Mouse (Mus musculus) adipose tissue, adult 10 weeks (tissue): ENCODE measurements around the gene Olfr159. TPM values are rescaled to one million over a fixed set of nuclear protein-coding genes. Genes with fewer than 3 reads are reported as not detected.

ENCODE experiments used
- polyA plus RNA-seq: library from polyadenylated mRNA; stranded (reverse); fragments of 350-450 nt; fragmentation: Illumina TruSeq; extraction: RNeasy Lipid Tissue Mini Kit (QIAGEN cat#74804); gene quantifications from one replicate; pipeline ENCODE4 v1.2.3, GENCODE M21; 2014; ENCODE audit warnings: low read depth, low replicate concordance

Gene Olfr159
- not detected for polyA plus RNA-seq

DNA sequence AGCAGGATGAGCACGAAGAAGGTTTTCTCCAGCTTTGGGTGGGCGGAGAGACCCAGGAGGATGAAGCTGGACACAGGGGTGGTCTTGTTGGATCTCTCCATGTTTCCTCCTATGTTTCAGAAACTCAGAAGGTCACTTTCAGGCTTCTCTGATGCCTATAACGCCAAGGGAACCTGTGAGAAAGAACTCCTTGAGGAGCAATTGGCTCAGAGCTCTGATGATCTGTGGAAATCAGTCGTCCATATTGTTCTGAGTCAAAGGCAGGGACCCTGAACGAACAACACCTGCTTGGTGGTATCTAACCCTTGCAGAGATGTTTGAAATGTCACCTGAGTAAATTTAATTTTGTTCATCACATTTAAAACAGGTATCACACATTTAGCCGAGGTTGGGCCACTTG is at the start of gene Olfr159:
Gene Olfr159 (minus strand): TSS at position 101 of the 400 bp plus-strand sequence.

DNA sequence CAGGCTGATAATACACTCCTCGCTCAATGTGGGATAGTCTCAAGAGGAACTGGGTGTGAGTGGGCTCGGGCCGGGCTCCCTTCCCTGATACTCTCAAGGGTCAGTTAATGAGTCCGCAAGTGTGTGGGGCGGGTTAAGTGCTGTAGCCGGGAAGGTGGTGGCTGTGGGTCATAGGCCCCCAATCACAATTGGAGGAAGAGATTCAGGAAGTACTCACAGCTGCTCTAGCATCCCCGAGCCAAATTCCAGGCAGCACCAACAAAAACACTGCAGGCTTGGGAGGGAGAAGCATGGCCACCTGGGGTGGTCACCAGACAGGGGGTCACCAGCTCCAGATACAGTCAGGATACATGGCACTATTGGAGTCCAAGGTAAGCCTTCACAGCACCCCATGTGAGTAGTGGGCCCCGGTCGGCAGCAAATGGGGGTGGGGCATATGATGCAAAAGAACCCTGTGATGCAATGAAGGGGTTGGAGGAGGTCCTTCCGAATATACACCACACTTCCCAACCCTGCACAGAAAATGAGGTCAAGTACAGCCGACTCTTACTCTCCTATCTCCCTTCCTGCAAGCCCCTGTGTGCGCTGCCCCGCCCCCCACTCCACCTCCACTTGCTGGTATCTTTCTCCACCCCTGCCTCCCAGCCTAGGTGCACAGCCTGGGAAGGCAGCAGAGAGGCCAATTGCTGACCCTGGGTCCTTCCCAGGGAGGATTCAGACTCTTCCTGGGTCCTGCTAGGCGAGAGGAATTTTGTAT is 40.8 kb downstream of the Olfr159 start, which contains the start of gene Spaar:
Gene Spaar (plus strand): TSS at position 241 of the 757 bp plus-strand sequence.

DNA sequence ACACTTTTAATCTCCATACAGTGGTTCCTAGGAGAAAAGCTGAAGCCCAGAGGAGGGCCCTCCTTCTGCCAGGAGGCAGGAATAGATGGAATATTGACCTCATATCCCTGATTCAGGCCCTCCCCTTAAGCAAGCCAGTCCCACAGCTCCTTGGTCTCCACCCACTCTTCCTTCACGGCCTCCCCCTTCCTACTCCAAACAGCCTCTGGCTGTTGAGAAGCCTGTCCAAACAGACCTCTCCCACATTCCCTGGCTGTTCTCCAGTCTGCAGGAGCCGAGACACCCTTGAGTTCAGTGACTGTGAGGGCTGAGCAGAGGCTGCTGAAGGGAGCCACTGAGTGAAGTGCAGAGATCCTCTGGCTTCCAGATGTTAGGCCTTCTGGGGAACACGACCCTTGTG is 43.8 kb downstream of the Olfr159 start, which contains the start of gene Hrct1:
Gene Hrct1 (plus strand): TSS at position 194 of the 400 bp plus-strand sequence.

Other genes with a start within 250 kb of the Olfr159 start
- 128 TPM for gene Tpm2, start 247.2 kb downstream of the Olfr159 start, polyA plus RNA-seq
- gene Creb3, start 208.7 kb downstream of the Olfr159 start, polyA plus RNA-seq, result 45.7 TPM
- gene Tln1, start 208.3 kb downstream of the Olfr159 start, polyA plus RNA-seq, result 59.0 TPM
- 40.1 TPM for gene Rgp1, start 192.3 kb downstream of the Olfr159 start, polyA plus RNA-seq
- gene Gba2, start 192.1 kb downstream of the Olfr159 start, polyA plus RNA-seq, result 12.9 TPM
- gene Msmp, start 186.5 kb downstream of the Olfr159 start, polyA plus RNA-seq, result 0.79 TPM
- gene Npr2, start 139.1 kb downstream of the Olfr159 start, polyA plus RNA-seq, result 30.2 TPM
- gene Spag8, start 117.4 kb downstream of the Olfr159 start, polyA plus RNA-seq, result 3.8 TPM
- gene Hint2, start 114.5 kb downstream of the Olfr159 start, polyA plus RNA-seq, result 120 TPM
- gene Tmem8b, start 102.0 kb downstream of the Olfr159 start, polyA plus RNA-seq, result 11.5 TPM
- 4.8 TPM for gene Fam221b, start 101.9 kb downstream of the Olfr159 start, polyA plus RNA-seq
- not detected for gene Olfr70, start 70.2 kb downstream of the Olfr159 start, polyA plus RNA-seq
- not detected for gene Olfr71, start 60.8 kb downstream of the Olfr159 start, polyA plus RNA-seq
- gene Hrct1, start 43.8 kb downstream of the Olfr159 start, polyA plus RNA-seq, result 13.1 TPM
- gene Spaar, start 41.0 kb downstream of the Olfr159 start, polyA plus RNA-seq, result 4.6 TPM
- not detected for gene Olfr156, start 52.9 kb upstream of the Olfr159 start, polyA plus RNA-seq
- gene Olfr157, start 69.2 kb upstream of the Olfr159 start, polyA plus RNA-seq, result not detected
- gene Olfr155, start 80.6 kb upstream of the Olfr159 start, polyA plus RNA-seq, result not detected
- 11.9 TPM for gene Reck, start 104.5 kb upstream of the Olfr159 start, polyA plus RNA-seq
- gene Glipr2, start 186.4 kb upstream of the Olfr159 start, polyA plus RNA-seq, result 12.9 TPM
- 2.3 TPM for gene Ccin, start 212.5 kb upstream of the Olfr159 start, polyA plus RNA-seq
- gene Clta, start 233.4 kb upstream of the Olfr159 start, polyA plus RNA-seq, result 242 TPM